Mouse (Mus musculus) adrenal gland, postnatal 14 days (tissue): Measurements from ENCODE around the gene Ifna14. TPM values are rescaled to one million over a fixed set of nuclear protein-coding genes. Genes with fewer than 3 reads are reported as not detected.
"Not testable (repeated sequence)": the region's sequence is repeated elsewhere in the genome, so short reads cannot be mapped to it uniquely, and the experiment has no call there.

Source experiments
- DNase-seq: peaks from one replicate; pipeline ENCODE4 v3.0.0; 2021; ENCODE audit warnings: mixed read lengths
- long read RNA-seq, 2 experiments: library from polyadenylated mRNA; stranded (forward); transcript quantifications; one replicate each; pipeline ENCODE4 v2.0.0; 2021
- total RNA-seq: library from RNA; stranded (reverse); gene quantifications from 2 replicates; pipeline ENCODE4 v1.2.3, GENCODE M21; 2021

The Ifna14 gene
- not detected in 2 replicates for total RNA-seq
- long read RNA-seq, experiment 1 = 0 reads
- long read RNA-seq, experiment 2 = 0 reads

DNA sequence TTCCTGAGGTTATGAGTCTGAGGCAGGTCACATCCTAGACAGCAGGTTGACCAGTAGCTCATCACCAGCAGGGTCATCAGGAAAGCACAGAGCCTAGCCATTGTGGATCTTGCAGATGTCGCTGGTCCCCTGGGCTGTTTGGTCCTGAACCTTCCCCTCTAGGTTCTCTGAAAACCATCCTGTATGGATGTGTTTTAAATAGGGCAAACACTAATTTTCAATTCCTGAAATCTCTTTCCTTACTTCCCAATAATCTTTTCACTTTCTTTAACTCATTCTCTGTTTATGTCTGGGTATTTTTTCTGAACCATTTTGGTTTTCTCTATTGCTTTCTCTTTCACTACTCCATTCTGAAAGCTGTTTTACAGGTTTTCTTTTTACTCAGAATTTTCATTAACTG lies at the start of gene Ifna14:
Gene Ifna14 (minus strand): TSS at position 101 of the 400 bp plus-strand sequence.
- DNase-seq = no peak

GRCm38 (mm10) chr4:88603276-88603675 lies 31.7 kb upstream of the Ifna14 start, which contains the start of gene Ifna12:
TSS of gene Ifna12 (minus strand) at chr4:88603376.
- DNase-seq = no peak

- no peak for DNase-seq
Observed at GRCm38 (mm10) chr4:88592285-88592684, 20.7 kb upstream of the Ifna14 start, which contains the start of gene Ifna9. TSS of gene Ifna9 (minus strand) at chr4:88592385.

GRCm38 (mm10) chr4:88561791-88562190 lies 9.8 kb downstream of the Ifna14 start:
- no peak for DNase-seq

DNA sequence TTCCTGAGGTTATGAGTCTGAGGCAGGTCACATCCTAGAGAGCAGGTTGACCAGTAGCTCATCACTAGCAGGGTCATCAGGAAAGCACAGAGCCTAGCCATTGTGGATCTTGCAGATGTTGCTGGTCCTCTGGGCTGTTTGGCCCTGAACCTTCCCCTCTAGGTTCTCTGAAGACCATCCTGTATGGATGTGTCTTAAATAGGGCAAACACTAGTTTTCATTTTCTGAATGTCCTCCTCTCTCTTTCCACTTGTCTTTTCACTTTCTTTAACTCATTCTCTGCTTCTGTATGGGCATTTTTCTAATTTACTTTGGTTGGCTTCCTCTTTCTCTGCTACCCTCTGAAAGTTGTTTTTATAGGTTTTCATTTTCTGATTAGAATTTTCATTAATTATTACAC lies 13.5 kb downstream of the Ifna14 start, which contains the start of gene Ifna15:
Gene Ifna15 (minus strand): TSS at position 101 of the 400 bp plus-strand sequence.
- DNase-seq = not testable (repeated sequence)

GRCm38 (mm10) chr4:88550161-88550945 lies 21.2 kb downstream of the Ifna14 start:
- DNase-seq = peak; percentile 89

GRCm38 (mm10) chr4:88547986-88548385 lies 23.6 kb downstream of the Ifna14 start:
- no peak for DNase-seq

DNA sequence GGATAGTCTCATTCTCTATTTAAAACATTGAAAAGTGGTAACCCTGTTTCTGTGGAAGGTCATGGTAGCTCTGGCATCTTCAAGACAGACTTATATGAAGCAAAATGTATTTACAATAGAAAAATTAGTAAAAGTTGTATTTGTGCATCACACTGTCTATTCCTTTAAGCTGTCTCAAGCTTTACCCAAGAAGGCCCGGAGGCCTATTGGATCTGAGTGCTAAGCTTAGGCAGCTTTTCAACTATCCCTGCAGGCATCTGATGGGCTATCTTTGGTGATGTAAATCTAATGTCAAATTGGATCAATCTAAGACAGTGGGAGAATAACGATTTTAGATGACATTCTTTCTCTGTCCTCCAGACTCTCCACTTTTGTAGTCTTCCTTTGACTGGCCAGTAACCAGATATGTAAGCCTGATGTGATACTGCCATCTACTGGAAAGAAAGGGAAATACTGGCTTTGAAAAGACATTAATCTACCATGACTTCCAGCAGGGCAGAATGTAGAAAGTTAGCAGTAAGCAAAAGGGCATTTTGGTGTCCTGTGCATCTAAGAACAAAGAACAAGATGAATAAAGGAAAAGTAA lies 27.9 kb downstream of the Ifna14 start:
- peak; percentile 20 for DNase-seq

- DNase-seq = peak; percentile 24
Observed at GRCm38 (mm10) chr4:88537328-88537727, 34.3 kb downstream of the Ifna14 start.

GRCm38 (mm10) chr4:88536640-88537039 lies 35.0 kb downstream of the Ifna14 start:
- peak; percentile 78 for DNase-seq

DNA sequence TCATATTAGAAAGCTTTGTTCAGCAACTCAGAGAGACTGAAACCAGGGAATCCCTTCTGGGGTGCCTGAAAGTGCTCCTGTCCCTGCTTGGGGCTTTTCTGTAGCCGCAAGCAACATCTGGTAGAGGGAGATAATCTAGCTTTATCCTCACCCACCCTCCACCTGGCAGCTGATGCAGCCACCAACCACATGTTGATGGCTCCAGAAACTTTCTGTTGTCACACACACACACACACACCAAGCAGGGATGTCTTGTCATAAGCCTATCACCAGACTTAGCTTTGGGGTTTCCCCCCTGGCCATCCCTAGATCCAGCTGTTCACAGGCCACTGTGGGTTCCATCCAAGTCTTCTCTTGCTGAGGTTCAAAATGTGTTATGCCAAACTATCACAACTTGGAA lies 35.9 kb downstream of the Ifna14 start:
- DNase-seq = no peak

DNA sequence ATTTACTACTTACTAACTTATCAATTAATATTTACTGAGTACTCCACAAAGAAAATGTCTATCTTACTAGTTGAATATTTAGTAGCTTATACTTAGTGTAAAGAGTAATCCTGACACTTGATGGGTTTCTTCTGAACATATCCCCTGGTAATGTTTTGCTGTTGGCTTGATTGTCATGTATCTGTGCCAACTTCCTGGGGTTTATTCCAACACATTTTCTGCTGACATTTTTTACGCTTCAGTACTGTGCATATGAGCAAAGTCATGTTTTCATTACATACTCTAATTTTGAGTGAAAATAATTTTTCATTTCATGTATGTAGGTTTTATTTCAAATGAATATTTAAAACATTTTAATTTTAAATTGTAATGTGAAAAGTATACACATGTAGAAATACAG lies 36.7 kb downstream of the Ifna14 start:
- DNase-seq = no peak

DNA sequence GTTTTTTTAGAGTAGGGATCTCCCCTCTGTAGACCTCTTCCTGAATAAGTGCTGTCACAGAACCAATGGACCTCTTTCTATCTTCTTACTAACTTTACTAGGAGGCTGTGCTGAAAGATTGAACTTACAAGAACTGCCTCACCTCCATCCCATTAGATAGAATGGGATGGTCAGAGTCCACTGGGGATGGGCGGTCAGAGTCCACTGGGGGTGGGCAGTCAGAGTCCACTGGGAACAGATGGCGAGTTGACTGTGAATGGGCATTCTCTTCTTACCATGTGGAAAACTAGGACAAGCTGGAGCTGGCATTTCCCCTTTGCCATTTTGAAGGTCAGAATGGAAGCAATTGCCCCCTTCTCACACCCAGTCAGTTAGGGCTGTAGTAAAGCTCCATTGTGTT lies 38.1 kb downstream of the Ifna14 start:
- no peak for DNase-seq

GRCm38 (mm10) chr4:88530892-88531291 lies 40.7 kb downstream of the Ifna14 start:
- DNase-seq = no peak

GRCm38 (mm10) chr4:88530271-88530670 lies 41.3 kb downstream of the Ifna14 start:
- no peak for DNase-seq

GRCm38 (mm10) chr4:88526379-88527049 lies 45.1 kb downstream of the Ifna14 start:
- no peak for DNase-seq

- DNase-seq = no peak
Observed at GRCm38 (mm10) chr4:88525393-88525792, 46.2 kb downstream of the Ifna14 start.

DNA sequence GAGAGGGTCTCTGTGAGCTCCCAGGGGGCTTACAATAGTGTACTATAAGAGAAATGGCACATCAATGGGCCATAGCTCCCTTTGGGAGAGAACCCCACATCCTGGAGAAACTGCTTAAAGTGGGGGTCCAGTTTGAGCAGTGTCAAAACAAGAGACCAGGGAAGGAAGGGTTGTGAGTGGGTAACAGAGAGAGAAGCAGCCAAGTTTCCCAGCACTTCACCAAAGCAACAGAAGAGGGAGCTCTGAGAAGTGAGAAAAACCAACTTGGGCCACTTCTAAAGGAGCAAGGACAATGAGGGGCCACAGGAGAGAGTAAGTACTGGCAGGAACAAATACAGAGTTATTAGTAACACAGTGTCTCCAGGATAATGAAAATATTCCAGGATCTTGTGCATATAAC lies 48.4 kb downstream of the Ifna14 start:
- peak; percentile 45 for DNase-seq

DNA sequence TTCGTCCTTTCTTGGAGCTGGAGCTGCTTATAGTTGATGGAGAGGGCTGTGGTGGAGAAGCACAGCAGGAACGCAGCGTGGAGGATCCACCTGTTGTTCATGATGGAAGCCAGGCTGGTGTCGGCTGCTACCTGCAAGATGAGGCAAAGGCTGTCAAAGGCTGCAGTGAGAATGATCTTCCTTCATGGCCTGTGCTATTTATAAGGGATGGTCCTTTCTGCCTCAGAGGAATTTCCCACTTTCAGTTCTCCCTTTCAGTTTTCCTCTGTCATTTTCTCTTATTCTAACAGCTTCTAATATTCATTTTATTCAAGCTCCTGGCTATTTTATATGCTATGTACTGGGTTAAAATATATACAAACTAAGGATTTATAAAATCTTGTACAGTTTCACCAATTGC lies 48.9 kb downstream of the Ifna14 start, which contains the start of gene Ifnb1:
Gene Ifnb1 (minus strand): TSS at position 101 of the 400 bp plus-strand sequence.
- DNase-seq = no peak
